Mouse (Mus musculus): Measurements from ENCODE around the gene Trpm3.

The Trpm3 gene

GRCm38 (mm10) chr19:22473030-22473712 lies 334.3 kb downstream of the Trpm3 start:
- DNase-seq (ENCODE audit: low spot score): no peak

GRCm38 (mm10) chr19:22478295-22478989 lies 339.6 kb downstream of the Trpm3 start:
- DNase-seq (ENCODE audit: low spot score): no peak

GRCm38 (mm10) chr19:22503469-22503868 lies 364.6 kb downstream of the Trpm3 start:
- no peak for DNase-seq (ENCODE audit: low spot score)

- DNase-seq (ENCODE audit: low spot score): no peak
Observed at GRCm38 (mm10) chr19:22518508-22518907, 379.7 kb downstream of the Trpm3 start.

- no peak for DNase-seq (ENCODE audit: low spot score)
Observed at GRCm38 (mm10) chr19:22527944-22528343, 389.1 kb downstream of the Trpm3 start.

GRCm38 (mm10) chr19:22542990-22543709 lies 404.3 kb downstream of the Trpm3 start:
- DNase-seq (ENCODE audit: low spot score): no peak

- peak; percentile 26 for DNase-seq (ENCODE audit: low spot score)
Observed at GRCm38 (mm10) chr19:22552179-22552578, 413.3 kb downstream of the Trpm3 start.

- peak; percentile 16 for DNase-seq (ENCODE audit: low spot score)
Observed at GRCm38 (mm10) chr19:22554421-22554941, 415.6 kb downstream of the Trpm3 start.

- no peak for DNase-seq (ENCODE audit: low spot score)
Observed at GRCm38 (mm10) chr19:22572396-22572795, 433.6 kb downstream of the Trpm3 start.

GRCm38 (mm10) chr19:22572849-22573248 lies 434.0 kb downstream of the Trpm3 start:
- no peak for DNase-seq (ENCODE audit: low spot score)

GRCm38 (mm10) chr19:22582120-22582745 lies 443.4 kb downstream of the Trpm3 start:
- DNase-seq (ENCODE audit: low spot score): no peak

GRCm38 (mm10) chr19:22594492-22594891 lies 455.6 kb downstream of the Trpm3 start:
- DNase-seq (ENCODE audit: low spot score): no peak

- no peak for DNase-seq (ENCODE audit: low spot score)
Observed at GRCm38 (mm10) chr19:22595246-22595645, 456.4 kb downstream of the Trpm3 start.

- DNase-seq (ENCODE audit: low spot score): peak; percentile 51
Observed at GRCm38 (mm10) chr19:22596715-22597114, 457.9 kb downstream of the Trpm3 start.

GRCm38 (mm10) chr19:22604322-22604721 lies 465.5 kb downstream of the Trpm3 start:
- no peak for DNase-seq (ENCODE audit: low spot score)

- DNase-seq (ENCODE audit: low spot score): no peak
Observed at GRCm38 (mm10) chr19:22607985-22608684, 469.3 kb downstream of the Trpm3 start.

- no peak for DNase-seq (ENCODE audit: low spot score)
Observed at GRCm38 (mm10) chr19:22611621-22612020, 472.8 kb downstream of the Trpm3 start.

- no peak for DNase-seq (ENCODE audit: low spot score)
Observed at GRCm38 (mm10) chr19:22615367-22615766, 476.5 kb downstream of the Trpm3 start.

GRCm38 (mm10) chr19:22624801-22625513 lies 486.1 kb downstream of the Trpm3 start:
- DNase-seq (ENCODE audit: low spot score): no peak

GRCm38 (mm10) chr19:22628878-22629277 lies 490.0 kb downstream of the Trpm3 start:
- DNase-seq (ENCODE audit: low spot score): no peak

GRCm38 (mm10) chr19:22631316-22631715 lies 492.5 kb downstream of the Trpm3 start:
- peak; percentile 36 for DNase-seq (ENCODE audit: low spot score)
